Mouse (Mus musculus): ENCODE data around the gene Synpr. TPM values are rescaled to one million over a fixed set of nuclear protein-coding genes. Genes with fewer than 3 reads are reported as not detected.

Gene Synpr
- polyA plus RNA-seq, 1 experiment from 2014 or later, result 15.9 TPM

DNA sequence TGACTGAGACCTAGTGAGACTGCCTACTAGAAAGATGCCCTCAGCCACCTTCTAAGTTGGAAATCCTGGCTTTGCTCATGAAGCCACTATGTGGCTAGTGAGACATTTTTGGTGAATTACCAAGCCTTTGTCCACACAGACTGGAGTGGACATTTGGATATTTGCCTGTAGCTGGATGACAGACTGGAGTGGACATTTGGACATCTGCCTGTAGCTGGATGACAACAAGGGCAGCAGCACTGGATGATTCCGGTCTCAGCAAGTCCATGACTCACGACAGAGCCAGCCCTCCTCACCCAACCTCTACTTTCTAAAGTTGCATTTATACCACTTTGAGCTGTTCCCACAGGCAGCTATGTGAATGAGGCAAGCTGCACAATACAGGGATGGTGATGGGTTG lies 73.5 kb downstream of the Synpr start:
- no peaks in the 10 kb centered on the region for H3K9me3 ChIP-seq
- no peak for ATAC-seq (ENCODE audit: low FRiP score, low read depth)
- H3K27me3 ChIP-seq (replicated peaks), result no peaks in the 10 kb centered on the region
- no peak overlapping the region for H3K4me2 ChIP-seq (replicated peaks)
- no peaks in the 10 kb centered on the region for H3K36me3 ChIP-seq
- no peak overlapping the region for H3K4me3 ChIP-seq
- H3K4me1 ChIP-seq, result no peaks in the 10 kb centered on the region
- WGBS, result 68% methylated on average over 2 of the region's 2 CpGs
- H3K9ac ChIP-seq, result no peak overlapping the region
- H3K27ac ChIP-seq, result no peak overlapping the region

DNA sequence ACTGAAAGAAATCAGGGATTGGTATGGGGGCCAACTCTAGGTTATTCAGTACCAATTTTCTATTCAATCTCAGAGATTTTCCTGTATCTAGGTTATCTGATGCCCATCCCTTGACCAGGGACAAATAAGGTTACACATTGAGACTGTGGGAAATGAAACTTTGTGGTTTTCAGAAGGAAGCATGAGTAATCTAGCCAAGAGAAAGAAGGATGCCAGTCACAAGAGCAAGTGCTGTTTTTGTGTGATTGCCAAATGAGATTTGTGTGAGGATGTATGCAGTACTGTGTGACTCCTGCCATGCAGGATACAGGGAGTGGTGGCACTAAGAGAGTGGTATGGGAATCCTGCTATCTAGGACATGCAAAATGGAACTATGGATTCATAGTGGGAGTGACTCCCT lies 76.6 kb downstream of the Synpr start:
- Histone ChIP-seq H3K4me3 (no peak overlapping the region), H3K36me3 (no peaks in the 10 kb centered on the region), H3K9ac (no peak overlapping the region), H3K4me2 (replicated peaks) (no peak overlapping the region), H3K27me3 (replicated peaks) (no peaks in the 10 kb centered on the region), H3K27ac (no peak overlapping the region), H3K4me1 (no peaks in the 10 kb centered on the region), H3K9me3 (no peaks in the 10 kb centered on the region)
- no peak for ATAC-seq (ENCODE audit: low FRiP score, low read depth)

DNA sequence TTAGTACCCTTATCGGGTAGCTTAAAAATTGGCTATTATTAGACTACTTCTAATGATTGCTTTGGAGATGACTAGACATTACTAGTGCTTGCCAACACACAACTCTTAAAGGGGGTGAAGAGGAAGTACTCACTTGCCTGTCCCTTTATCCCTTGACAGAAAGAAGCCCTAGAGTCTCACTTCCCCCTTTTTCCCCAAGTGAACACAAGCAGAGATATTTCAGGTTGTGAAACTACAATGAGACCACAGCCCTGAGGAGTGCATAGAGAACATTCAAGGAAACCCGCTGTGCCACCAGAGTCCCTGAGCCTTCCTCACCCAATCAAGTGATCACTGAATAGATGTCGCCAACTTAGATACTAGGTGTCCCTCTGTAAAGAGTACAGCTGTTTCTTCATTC lies 77.1 kb downstream of the Synpr start:
- no peak for ATAC-seq (ENCODE audit: low FRiP score, low read depth)
- WGBS, result 96% methylated on average over 3 of the region's 3 CpGs

DNA sequence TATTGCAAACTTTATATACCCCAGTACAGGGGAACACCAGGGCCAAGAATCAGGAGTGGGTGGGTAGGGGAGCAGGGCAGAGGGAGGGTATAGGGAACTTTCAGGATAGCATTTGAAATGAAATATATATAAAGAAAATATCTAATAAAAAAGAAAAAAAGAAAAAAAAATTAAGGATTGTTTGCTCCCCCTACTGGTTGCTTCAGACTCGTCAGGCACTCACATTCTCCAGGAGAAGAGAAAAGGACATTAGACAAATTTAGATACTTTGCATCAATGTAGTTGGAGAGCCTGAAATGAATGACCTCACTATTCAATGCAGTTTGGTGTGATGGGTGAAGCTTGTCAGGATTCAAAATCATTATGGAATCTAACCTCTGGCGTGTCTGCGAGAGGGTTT lies 83.7 kb downstream of the Synpr start:
- H3K9me3 ChIP-seq, result no peaks in the 10 kb centered on the region
- 79% methylated on average over 3 of the region's 3 CpGs for WGBS
- H3K9ac ChIP-seq, result no peak overlapping the region
- H3K4me1 ChIP-seq, result no peaks in the 10 kb centered on the region
- no peaks in the 10 kb centered on the region for H3K36me3 ChIP-seq
- no peak overlapping the region for H3K4me2 ChIP-seq (replicated peaks)
- ATAC-seq (ENCODE audit: low FRiP score, low read depth), result no peak
- no peak overlapping the region for H3K4me3 ChIP-seq
- H3K27me3 ChIP-seq (replicated peaks), result no peaks in the 10 kb centered on the region
- H3K27ac ChIP-seq, result no peak overlapping the region

More for the DNA sequence above, 77.1 kb downstream of the Synpr start:
- Histone ChIP-seq H3K4me1 (no peaks in the 10 kb centered on the region), H3K36me3 (no peaks in the 10 kb centered on the region), H3K9me3 (no peaks in the 10 kb centered on the region), H3K27ac (no peak overlapping the region), H3K4me3 (no peak overlapping the region), H3K9ac (no peak overlapping the region), H3K27me3 (replicated peaks) (no peaks in the 10 kb centered on the region), H3K4me2 (replicated peaks) (no peak overlapping the region)

DNA sequence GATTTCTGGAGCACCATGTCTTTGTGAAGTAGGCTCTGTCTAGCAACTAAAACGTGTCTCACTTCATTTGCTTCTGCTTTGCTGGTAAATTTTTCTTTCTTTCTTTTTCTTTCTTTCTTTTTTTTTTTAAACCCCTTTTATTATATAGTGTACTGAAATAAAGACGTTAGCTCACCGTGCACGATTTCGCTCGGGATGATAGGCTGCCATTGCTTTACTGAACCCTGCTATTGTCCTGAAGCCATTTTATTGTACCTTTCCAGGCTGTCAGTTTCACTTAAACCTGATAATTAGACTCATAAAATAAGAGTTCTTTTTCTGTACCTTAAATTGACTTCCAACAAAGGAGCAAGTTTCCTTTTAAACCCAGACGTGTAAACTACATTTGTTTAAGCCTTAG lies 104.5 kb downstream of the Synpr start:
- no peaks in the 10 kb centered on the region for H3K9me3 ChIP-seq
- H3K27me3 ChIP-seq (replicated peaks), result no peaks in the 10 kb centered on the region
- H3K36me3 ChIP-seq, result no peaks in the 10 kb centered on the region
- 14% methylated on average over 7 of the region's 7 CpGs for WGBS
- no peak for ATAC-seq (ENCODE audit: low FRiP score, low read depth)
- H3K9ac ChIP-seq, result no peak overlapping the region
- H3K4me1 ChIP-seq, result no peaks in the 10 kb centered on the region
- H3K27ac ChIP-seq, result no peak overlapping the region
- no peak overlapping the region for H3K4me3 ChIP-seq
- H3K4me2 ChIP-seq (replicated peaks), result no peak overlapping the region

DNA sequence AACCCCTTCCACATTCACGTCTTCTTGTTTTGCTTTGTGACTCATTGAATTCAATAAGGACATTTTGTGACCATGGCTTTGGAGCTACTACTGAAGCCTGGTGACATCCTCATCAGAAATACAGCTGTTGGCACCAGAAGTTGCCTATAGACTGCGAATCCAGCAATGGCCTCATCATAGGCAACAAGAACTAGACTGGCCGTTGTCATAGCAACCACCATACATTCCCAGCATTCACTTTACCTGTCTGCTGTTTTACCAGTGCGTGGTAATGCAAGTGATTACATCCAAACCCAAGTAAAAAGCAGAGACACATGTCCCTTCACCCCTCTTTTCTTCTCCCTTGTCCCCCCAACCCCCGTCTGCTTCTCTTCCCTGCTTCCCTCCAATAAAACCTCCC lies 105.4 kb downstream of the Synpr start:
- 69% methylated on average over 5 of the region's 5 CpGs for WGBS
- H3K27ac ChIP-seq, result no peak overlapping the region
- H3K9me3 ChIP-seq, result no peaks in the 10 kb centered on the region
- H3K4me3 ChIP-seq, result no peak overlapping the region
- H3K27me3 ChIP-seq (replicated peaks), result no peaks in the 10 kb centered on the region
- no peak for ATAC-seq (ENCODE audit: low FRiP score, low read depth)
- no peak overlapping the region for H3K4me2 ChIP-seq (replicated peaks)
- no peak overlapping the region for H3K9ac ChIP-seq
- no peaks in the 10 kb centered on the region for H3K36me3 ChIP-seq
- H3K4me1 ChIP-seq, result no peaks in the 10 kb centered on the region

DNA sequence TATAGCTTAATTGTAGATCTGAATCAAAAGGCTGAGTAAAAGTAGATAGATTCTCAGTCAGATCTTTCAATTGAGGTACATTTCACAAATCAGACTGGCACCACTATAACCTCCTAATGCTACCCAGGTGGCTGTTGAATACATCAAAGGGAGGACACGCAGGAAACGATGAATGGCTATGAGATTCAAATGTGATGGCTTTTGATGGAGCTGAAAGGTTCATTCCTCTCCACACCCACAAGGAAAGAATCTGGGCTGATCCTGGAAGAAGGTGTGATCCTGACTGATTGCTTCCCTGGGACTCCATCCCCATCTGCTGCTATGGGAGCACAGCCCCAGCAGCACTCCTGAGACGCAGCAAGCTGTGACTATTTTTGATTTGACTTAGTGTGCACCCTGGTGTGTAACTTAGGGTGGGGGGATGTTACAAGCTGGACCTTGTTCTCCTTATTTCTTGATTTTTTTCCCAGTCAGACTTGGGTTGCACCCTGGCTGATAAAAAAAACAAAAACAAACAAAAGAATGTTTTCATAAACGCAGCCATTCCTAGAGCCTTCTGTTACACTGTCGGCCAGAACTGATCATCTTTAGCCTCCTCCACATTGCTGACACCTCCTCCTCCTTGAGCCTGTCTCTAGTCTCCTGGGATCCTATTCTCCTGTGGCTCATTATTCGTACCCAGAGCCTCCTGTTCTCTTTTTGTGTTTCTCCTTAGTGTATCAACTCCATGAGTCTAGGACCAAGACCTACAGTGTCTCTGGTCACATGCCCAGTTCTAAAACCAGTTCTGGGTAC lies 114.8 kb downstream of the Synpr start:
- no peak overlapping the region for H3K4me2 ChIP-seq (replicated peaks)
- no peaks in the 10 kb centered on the region for H3K9me3 ChIP-seq
- no peak overlapping the region for H3K27ac ChIP-seq
- H3K27me3 ChIP-seq (replicated peaks), result no peaks in the 10 kb centered on the region
- no peaks in the 10 kb centered on the region for H3K36me3 ChIP-seq
- no peaks in the 10 kb centered on the region for H3K4me1 ChIP-seq
- no peak for ATAC-seq (ENCODE audit: low FRiP score, low read depth)
- H3K4me3 ChIP-seq, result no peak overlapping the region
- WGBS, result 38% methylated on average over 6 of the region's 6 CpGs
- no peak overlapping the region for H3K9ac ChIP-seq

DNA sequence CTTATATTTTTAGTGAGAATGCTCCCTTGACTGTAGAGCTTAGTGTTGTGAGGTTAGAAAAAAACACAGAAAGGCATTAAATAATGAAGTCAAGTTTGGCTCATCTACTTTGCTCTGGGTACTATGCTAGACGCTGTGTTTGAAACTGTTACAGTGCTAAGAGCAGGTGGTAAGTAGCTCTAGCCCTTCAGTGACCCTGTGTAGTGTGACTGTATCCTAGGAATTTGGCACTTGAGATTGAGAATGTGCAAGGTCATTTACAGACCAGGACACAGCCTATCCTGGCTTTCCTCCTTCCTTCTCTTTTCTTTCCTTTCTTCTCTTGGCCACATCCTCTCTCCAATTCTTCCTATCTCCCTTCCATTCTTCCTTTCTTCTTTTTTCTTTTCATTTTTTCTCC lies 127.1 kb downstream of the Synpr start:
- Histone ChIP-seq H3K4me1 (no peaks in the 10 kb centered on the region), H3K9me3 (no peaks in the 10 kb centered on the region), H3K9ac (no peak overlapping the region), H3K4me3 (no peak overlapping the region), H3K36me3 (no peaks in the 10 kb centered on the region), H3K27ac (no peak overlapping the region), H3K4me2 (replicated peaks) (no peak overlapping the region), H3K27me3 (replicated peaks) (no peaks in the 10 kb centered on the region)
- no peak for ATAC-seq (ENCODE audit: low FRiP score, low read depth)
- WGBS, result 81% methylated on average over 1 of the region's 1 CpGs

DNA sequence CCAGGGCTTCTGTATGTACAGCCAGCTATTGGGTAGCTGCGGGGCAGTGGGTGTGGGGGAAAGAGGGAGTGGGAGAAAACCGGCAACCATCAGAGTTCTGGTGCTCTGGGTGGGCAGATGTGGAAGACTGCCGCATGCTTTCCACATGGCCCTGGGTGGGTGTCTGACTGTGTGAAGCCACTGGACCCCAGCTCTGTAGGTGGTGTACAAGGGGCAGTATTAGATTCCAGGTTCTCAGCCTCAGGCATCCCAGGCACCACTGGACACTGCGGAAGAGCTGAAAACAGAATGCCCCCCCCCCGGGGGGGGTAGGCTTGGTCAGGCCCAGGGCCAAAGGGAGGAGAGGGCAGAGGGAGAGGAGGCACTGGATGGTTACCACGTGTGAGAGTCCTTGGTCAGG lies 156.1 kb downstream of the Synpr start:
- H3K27ac ChIP-seq, result no peak overlapping the region
- no peak for ATAC-seq (ENCODE audit: low FRiP score, low read depth)
- no peak overlapping the region for H3K9ac ChIP-seq
- WGBS, result 80% methylated on average over 6 of the region's 6 CpGs
- H3K4me3 ChIP-seq, result no peak overlapping the region
- H3K27me3 ChIP-seq (replicated peaks), result no peaks in the 10 kb centered on the region; the same call in 1 of the 2 replicates
- no peak overlapping the region for H3K4me2 ChIP-seq (replicated peaks)
- no peaks in the 10 kb centered on the region for H3K4me1 ChIP-seq
- H3K9me3 ChIP-seq, result no peaks in the 10 kb centered on the region
- H3K36me3 ChIP-seq, result no peaks in the 10 kb centered on the region

DNA sequence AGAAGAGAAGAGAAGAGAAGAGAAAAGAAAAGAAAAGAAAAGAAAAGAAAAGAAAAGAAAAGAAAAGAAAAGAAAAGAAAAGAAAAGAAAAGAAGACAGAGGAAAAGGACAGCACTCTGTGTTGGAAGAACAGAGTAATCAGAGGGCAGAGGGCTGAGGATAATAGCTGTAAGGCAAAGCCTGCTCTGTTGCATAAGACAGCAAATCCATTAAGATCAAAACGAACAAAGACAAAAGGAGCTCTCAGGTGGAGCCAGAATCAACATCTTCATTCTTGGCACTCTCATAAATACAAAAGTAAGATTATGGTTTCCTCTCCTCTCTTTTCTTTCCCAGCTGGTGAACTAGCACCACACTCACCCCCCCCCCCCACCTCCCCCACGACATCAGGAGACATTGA lies 160.3 kb downstream of the Synpr start:
- ATAC-seq (ENCODE audit: low FRiP score, low read depth), result no peak
- H3K4me3 ChIP-seq, result no peak overlapping the region
- no peaks in the 10 kb centered on the region; the same call in 1 of the 2 replicates for H3K27me3 ChIP-seq (replicated peaks)
- no peak overlapping the region for H3K9ac ChIP-seq
- no peak overlapping the region for H3K27ac ChIP-seq
- H3K4me2 ChIP-seq (replicated peaks), result no peak overlapping the region
- no peaks in the 10 kb centered on the region for H3K9me3 ChIP-seq
- no peaks in the 10 kb centered on the region for H3K4me1 ChIP-seq
- 24% methylated on average over 2 of the region's 2 CpGs for WGBS
- no peaks in the 10 kb centered on the region for H3K36me3 ChIP-seq

DNA sequence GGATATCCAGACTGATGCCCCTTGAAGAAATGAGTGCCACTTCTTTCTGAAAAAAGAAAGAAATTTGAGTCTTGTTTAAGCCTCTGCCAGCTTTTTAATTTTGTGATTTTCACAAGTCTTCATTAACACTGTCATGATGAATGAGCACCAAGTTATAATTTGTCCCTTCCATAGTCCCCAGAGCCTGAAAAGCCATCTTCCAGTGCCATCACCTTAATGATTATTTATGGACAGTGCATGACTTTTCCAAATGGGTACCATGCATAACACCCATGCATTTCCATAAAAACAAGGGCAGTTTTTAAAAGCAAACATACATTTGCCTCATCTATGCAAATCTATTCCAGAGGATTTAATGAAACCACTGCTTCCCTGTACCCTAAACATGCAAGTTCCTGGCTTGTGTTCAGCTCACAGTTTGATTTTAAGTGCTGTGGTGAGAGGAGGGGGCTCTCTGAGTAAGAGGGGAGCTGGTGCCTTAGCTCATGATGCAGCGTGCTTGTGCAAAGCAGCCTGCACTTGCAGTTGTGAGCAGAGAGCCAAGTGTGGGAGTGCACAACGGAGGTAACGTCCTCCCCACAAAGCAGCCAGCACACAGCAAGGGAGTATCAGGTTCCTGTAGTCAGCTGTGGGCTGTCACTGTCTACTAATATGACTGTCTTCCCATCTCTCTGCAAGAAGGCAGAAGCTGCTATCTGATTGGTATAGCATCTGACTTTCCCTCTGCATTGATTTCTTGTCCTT lies 169.1 kb downstream of the Synpr start:
- H3K4me2 ChIP-seq (replicated peaks), result no peak overlapping the region
- H3K4me1 ChIP-seq, result no peaks in the 10 kb centered on the region
- no peak overlapping the region for H3K4me3 ChIP-seq
- peak; percentile 78 for ATAC-seq (ENCODE audit: low FRiP score, low read depth)
- no peak overlapping the region for H3K9ac ChIP-seq
- H3K9me3 ChIP-seq, result no peaks in the 10 kb centered on the region
- H3K27me3 ChIP-seq (replicated peaks), result no peaks in the 10 kb centered on the region
- no peaks in the 10 kb centered on the region for H3K36me3 ChIP-seq
- 48% methylated on average over 3 of the region's 3 CpGs for WGBS
- peak overlapping the region; percentile 42; the same call in 1 of the 2 replicates for H3K27ac ChIP-seq

DNA sequence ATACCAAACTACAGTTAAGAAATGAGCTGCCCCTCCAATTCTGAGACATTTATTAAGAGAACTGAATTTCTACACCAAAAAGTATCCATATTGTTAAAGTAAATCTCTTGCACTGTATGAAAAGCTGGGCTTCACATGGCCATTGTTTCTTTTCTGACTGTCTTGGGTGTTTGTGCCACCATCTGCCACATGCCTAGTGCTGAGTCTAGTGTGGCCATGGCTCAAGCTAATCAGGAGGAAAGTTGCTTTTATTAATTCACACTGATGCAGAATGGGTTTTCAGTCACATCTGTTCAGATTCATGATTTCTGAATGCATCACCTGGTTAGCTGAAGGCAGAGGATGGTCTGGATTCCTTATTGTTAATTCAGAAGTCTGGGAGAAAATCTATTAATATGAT lies 170.4 kb downstream of the Synpr start:
- no peak overlapping the region for H3K4me2 ChIP-seq (replicated peaks)
- H3K9ac ChIP-seq, result no peak overlapping the region
- no peak for ATAC-seq (ENCODE audit: low FRiP score, low read depth)
- no peak overlapping the region for H3K27ac ChIP-seq
- H3K27me3 ChIP-seq (replicated peaks), result no peaks in the 10 kb centered on the region
- H3K4me1 ChIP-seq, result no peaks in the 10 kb centered on the region
- H3K4me3 ChIP-seq, result no peak overlapping the region
- no peaks in the 10 kb centered on the region for H3K36me3 ChIP-seq
- no peaks in the 10 kb centered on the region for H3K9me3 ChIP-seq

DNA sequence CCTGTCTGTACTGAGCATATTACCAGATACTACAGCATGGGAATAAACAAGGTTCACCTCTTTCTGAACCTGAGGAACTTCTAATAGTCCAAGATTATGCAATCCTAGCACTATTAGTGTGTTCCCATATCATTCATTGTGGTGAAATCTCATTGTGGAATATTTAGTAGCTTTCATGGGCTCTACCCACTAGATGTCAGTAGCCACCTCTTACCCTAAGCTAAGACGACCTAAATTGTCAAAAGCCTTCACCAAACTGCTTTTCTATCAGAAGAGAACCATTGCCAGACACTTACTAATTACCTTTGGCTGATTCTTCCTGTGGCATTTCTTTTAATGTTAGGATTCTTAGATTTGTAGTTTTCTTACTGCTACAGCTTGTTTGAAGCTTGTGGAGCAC lies 174.8 kb downstream of the Synpr start:
- ATAC-seq (ENCODE audit: low FRiP score, low read depth), result no peak

More for the DNA sequence above, 174.8 kb downstream of the Synpr start:
- Histone ChIP-seq H3K27me3 (replicated peaks) (no peaks in the 10 kb centered on the region), H3K27ac (no peak overlapping the region), H3K9ac (no peak overlapping the region), H3K4me2 (replicated peaks) (no peak overlapping the region), H3K4me1 (no peaks in the 10 kb centered on the region), H3K9me3 (no peaks in the 10 kb centered on the region), H3K4me3 (no peak overlapping the region), H3K36me3 (no peaks in the 10 kb centered on the region)
- 39% methylated on average over 1 of the region's 1 CpGs for WGBS
